Mouse (Mus musculus): ENCODE data around the gene Morn1. TPM values are rescaled to one million over a fixed set of nuclear protein-coding genes. Genes with fewer than 3 reads are reported as not detected.

The Morn1 gene
- polyA plus RNA-seq, 2 experiments = 4.7 to 7.9 TPM

GRCm38 (mm10) chr4:155154986-155155385 is 68.6 kb downstream of the Morn1 start:
- Histone ChIP-seq H3K27me3 (ENCODE audit: control insufficient read depth, insufficient read depth, low read length) (no peaks in the 10 kb centered on the region), H3K9ac (ENCODE audit: low read depth, low read length, severe bottlenecking) (no peak overlapping the region), H3K27ac (replicated peaks; ENCODE audit: low read depth, low read length) (no peak overlapping the region), H3K36me3 (ENCODE audit: control insufficient read depth, insufficient read depth, low read length) (peaks cover 69% of the 10 kb centered on the region), H3K4me1 (ENCODE audit: control insufficient read depth, insufficient read depth, low read length) (peaks cover 24% of the 10 kb centered on the region), H3K4me2 (replicated peaks; ENCODE audit: low read depth, low read length, severe bottlenecking) (no peak overlapping the region), H3K9me3 (ENCODE audit: control insufficient read depth, low read length) (no peaks in the 10 kb centered on the region), H3K4me3 (replicated peaks; ENCODE audit: low read length) (no peak overlapping the region)
- no peak for TF ChIP-seq POLR2A (IDR thresholded peaks at IDR 0.05; ENCODE audit: borderline replicate concordance, extremely low read depth, insufficient read depth, insufficient read length)
- WGBS = 40% methylated on average over 11 of the region's 11 CpGs
- no peak for DNase-seq (ENCODE audit: low spot score)
- no peak for ATAC-seq (ENCODE audit: low FRiP score, low read depth)

DNA sequence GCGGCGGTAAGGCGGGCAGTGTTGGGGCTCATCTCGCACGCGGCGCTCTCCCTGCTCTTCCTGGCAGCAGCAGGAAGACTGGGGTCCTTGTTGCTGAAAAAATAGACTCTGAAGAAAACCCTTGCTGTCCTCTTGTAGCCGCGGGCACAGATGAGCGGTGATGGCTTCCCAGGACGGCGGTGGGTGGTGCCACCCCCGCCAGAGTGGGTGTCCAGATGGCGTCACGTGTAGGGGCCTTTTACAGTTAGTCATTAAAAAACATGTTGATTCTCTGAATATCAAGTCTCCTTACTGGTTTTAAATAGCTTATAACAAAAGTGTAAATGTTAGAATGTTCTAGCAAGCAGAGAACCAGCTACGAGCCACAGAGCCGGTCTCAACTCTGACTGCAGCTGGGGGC is 70.4 kb downstream of the Morn1 start:
- Histone ChIP-seq H3K4me1 (ENCODE audit: control insufficient read depth, insufficient read depth, low read length) (peaks cover 23% of the 10 kb centered on the region), H3K4me2 (replicated peaks; ENCODE audit: low read depth, low read length, severe bottlenecking) (no peak overlapping the region), H3K27me3 (ENCODE audit: control insufficient read depth, insufficient read depth, low read length) (no peaks in the 10 kb centered on the region), H3K4me3 (replicated peaks; ENCODE audit: low read length) (no peak overlapping the region), H3K36me3 (ENCODE audit: control insufficient read depth, insufficient read depth, low read length) (peaks cover 76% of the 10 kb centered on the region), H3K9ac (ENCODE audit: low read depth, low read length, severe bottlenecking) (no peak overlapping the region), H3K27ac (replicated peaks; ENCODE audit: low read depth, low read length) (no peak overlapping the region), H3K9me3 (ENCODE audit: control insufficient read depth, low read length) (no peaks in the 10 kb centered on the region)
- no peak for DNase-seq (ENCODE audit: low spot score)
- 97% methylated on average over 17 of the region's 17 CpGs for WGBS
- no peak for ATAC-seq (ENCODE audit: low FRiP score, low read depth)
- no peak for TF ChIP-seq POLR2A (IDR thresholded peaks at IDR 0.05; ENCODE audit: borderline replicate concordance, extremely low read depth, insufficient read depth, insufficient read length)

DNA sequence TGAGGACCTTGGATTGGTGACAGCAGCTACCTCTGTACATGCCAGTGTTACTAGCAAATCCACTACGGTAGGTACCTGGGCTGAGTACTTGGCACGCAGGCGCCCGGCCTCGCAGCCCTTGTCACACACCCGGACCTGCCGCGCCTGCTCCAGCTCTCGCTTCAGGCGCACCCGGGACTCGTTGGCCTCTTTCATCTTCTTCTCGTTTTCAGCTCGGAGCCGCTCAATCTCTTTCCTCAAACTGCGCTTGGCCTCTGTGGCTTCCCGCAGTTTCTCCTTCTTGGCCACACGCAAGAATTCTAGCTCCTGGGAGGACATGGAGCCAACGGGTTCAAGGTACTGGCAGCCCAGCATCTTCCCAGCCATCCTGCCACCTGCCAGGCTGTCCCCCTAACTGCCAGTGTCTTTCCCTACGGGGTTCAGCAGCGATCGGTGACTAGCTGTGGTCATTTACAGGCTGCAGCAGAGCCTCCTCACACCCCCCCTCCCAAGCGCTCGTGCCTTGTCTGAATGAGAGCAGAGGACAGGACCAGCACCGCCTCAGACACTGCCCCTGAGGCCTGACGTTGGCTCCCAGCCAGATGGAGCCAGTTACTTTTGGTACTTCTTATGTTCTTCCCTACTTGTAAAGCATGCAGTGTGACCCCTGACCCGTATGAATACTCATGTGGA is 71.6 kb downstream of the Morn1 start:
- Histone ChIP-seq H3K36me3 (ENCODE audit: control insufficient read depth, insufficient read depth, low read length) (peaks cover 71% of the 10 kb centered on the region), H3K4me1 (ENCODE audit: control insufficient read depth, insufficient read depth, low read length) (peaks cover 27% of the 10 kb centered on the region), H3K4me2 (replicated peaks; ENCODE audit: low read depth, low read length, severe bottlenecking) (no peak overlapping the region), H3K9me3 (ENCODE audit: control insufficient read depth, low read length) (no peaks in the 10 kb centered on the region), H3K9ac (ENCODE audit: low read depth, low read length, severe bottlenecking) (no peak overlapping the region), H3K27ac (replicated peaks; ENCODE audit: low read depth, low read length) (no peak overlapping the region), H3K4me3 (replicated peaks; ENCODE audit: low read length) (no peak overlapping the region), H3K27me3 (ENCODE audit: control insufficient read depth, insufficient read depth, low read length) (no peaks in the 10 kb centered on the region)
- WGBS = 77% methylated on average over 27 of the region's 27 CpGs
- no peak for TF ChIP-seq POLR2A (IDR thresholded peaks at IDR 0.05; ENCODE audit: borderline replicate concordance, extremely low read depth, insufficient read depth, insufficient read length)
- no peak for ATAC-seq (ENCODE audit: low FRiP score, low read depth)
- no peak for DNase-seq (ENCODE audit: low spot score)

DNA sequence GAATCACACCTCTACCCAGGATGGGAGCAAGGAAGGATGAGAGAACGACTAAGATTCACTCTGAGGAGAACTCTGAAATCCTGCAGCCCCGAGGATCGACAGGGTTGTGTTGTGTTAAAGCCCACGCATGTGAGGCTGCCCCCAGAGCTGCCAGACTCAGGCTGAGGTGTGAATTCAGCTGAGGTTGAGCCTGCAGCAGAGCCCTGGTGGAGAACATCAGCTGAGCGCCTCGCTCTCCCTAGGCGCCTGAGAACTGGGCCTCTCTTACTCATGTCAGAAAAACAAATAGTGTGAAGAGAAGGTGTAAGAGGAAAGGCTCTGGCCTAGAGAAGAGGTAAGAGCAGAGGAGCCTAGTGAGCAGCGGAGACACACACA is 72.2 kb downstream of the Morn1 start:
- no peak overlapping the region for H3K27ac ChIP-seq (replicated peaks; ENCODE audit: low read depth, low read length)
- peaks cover 32% of the 10 kb centered on the region for H3K4me1 ChIP-seq (ENCODE audit: control insufficient read depth, insufficient read depth, low read length)

GRCm38 (mm10) chr4:155162433-155163319 is 76.3 kb downstream of the Morn1 start:
- H3K4me2 ChIP-seq (replicated peaks; ENCODE audit: low read depth, low read length, severe bottlenecking) = no peak overlapping the region
- no peaks in the 10 kb centered on the region for H3K9me3 ChIP-seq (ENCODE audit: control insufficient read depth, low read length)
- H3K4me1 ChIP-seq (ENCODE audit: control insufficient read depth, insufficient read depth, low read length) = peaks cover 46% of the 10 kb centered on the region
- DNase-seq (ENCODE audit: low spot score) (no peak), ATAC-seq (ENCODE audit: low FRiP score, low read depth) (no peak)
- 52% methylated on average over 7 of the region's 7 CpGs for WGBS
- H3K27me3 ChIP-seq (ENCODE audit: control insufficient read depth, insufficient read depth, low read length) = no peaks in the 10 kb centered on the region
- H3K4me3 ChIP-seq (replicated peaks; ENCODE audit: low read length) = no peak overlapping the region
- H3K27ac ChIP-seq (replicated peaks; ENCODE audit: low read depth, low read length) = peak overlapping the region; percentile 26; the same call in 1 of the 2 replicates
- H3K36me3 ChIP-seq (ENCODE audit: control insufficient read depth, insufficient read depth, low read length) = peaks cover 30% of the 10 kb centered on the region
- no peak overlapping the region for H3K9ac ChIP-seq (ENCODE audit: low read depth, low read length, severe bottlenecking)
- TF ChIP-seq POLR2A (IDR thresholded peaks at IDR 0.05; ENCODE audit: borderline replicate concordance, extremely low read depth, insufficient read depth, insufficient read length) = no peak

More for the DNA sequence above, 72.2 kb downstream of the Morn1 start:
- ATAC-seq (ENCODE audit: low FRiP score, low read depth) (no peak), DNase-seq (ENCODE audit: low spot score) (no peak)
- no peaks in the 10 kb centered on the region for H3K27me3 ChIP-seq (ENCODE audit: control insufficient read depth, insufficient read depth, low read length)
- H3K9me3 ChIP-seq (ENCODE audit: control insufficient read depth, low read length) = no peaks in the 10 kb centered on the region
- H3K4me3 ChIP-seq (replicated peaks; ENCODE audit: low read length) = no peak overlapping the region
- no peak for TF ChIP-seq POLR2A (IDR thresholded peaks at IDR 0.05; ENCODE audit: borderline replicate concordance, extremely low read depth, insufficient read depth, insufficient read length)
- no peak overlapping the region for H3K9ac ChIP-seq (ENCODE audit: low read depth, low read length, severe bottlenecking)
- peaks cover 66% of the 10 kb centered on the region for H3K36me3 ChIP-seq (ENCODE audit: control insufficient read depth, insufficient read depth, low read length)
- 65% methylated on average over 8 of the region's 8 CpGs for WGBS
- H3K4me2 ChIP-seq (replicated peaks; ENCODE audit: low read depth, low read length, severe bottlenecking) = no peak overlapping the region
